ENCODE assay signal across 8 mouse cellular contexts in genomic region chr4:130573351-130574047, GRCm38 (mm10). TPM values are rescaled to one million over a fixed set of nuclear protein-coding genes. Genes with fewer than 3 reads are reported as not detected.
DNase-seq lines count a peak whose midpoint lies in the region; ATAC-seq and TF ChIP-seq lines count a peak whose summit lies in the region.

No protein-coding gene starts in this region.

- ATAC-seq in heart, embryonic 15.5 days (replicated peaks; ENCODE audit: insufficient number of reproducible peaks, insufficient read depth, low FRiP score, low read depth), result peak; percentile 47
- ATAC-seq in liver, embryonic 14.5 days (ENCODE audit: insufficient read depth), result no peak
- 0 out of 2 replicates have a peak, but pooled peaks have one; percentile 15 for ATAC-seq in stomach, embryonic 15.5 days (ENCODE audit: insufficient read depth, low FRiP score, low read depth)

- no peak for TF ChIP-seq POLR2A in heart, adult 2 months (IDR thresholded peaks at IDR 0.05; ENCODE audit: insufficient read depth, low read depth, low read length)

- no peaks in the 10 kb centered on the region for H3K27me3 ChIP-seq in heart, adult 2 months (ENCODE audit: control insufficient read depth, insufficient read depth, low read length)
- peaks cover 11% of the 10 kb centered on the region; the same call in 1 of the 2 replicates for H3K27me3 ChIP-seq in heart, embryonic 15.5 days
- peaks cover 35% of the 10 kb centered on the region for H3K27me3 ChIP-seq in liver, embryonic 14.5 days (ENCODE audit: control insufficient read depth, insufficient read depth, low read length)
- 0 out of 2 replicates have a peak, but pooled peaks cover 11% of the 10 kb centered on the region for H3K27me3 ChIP-seq in stomach, embryonic 15.5 days (replicated peaks)

- no peaks in the 10 kb centered on the region for H3K9me3 ChIP-seq in heart, embryonic 15.5 days (replicated peaks)
- H3K9me3 ChIP-seq in liver, embryonic 14.5 days (ENCODE audit: control insufficient read depth, low read length), result no peaks in the 10 kb centered on the region
- no peaks in the 10 kb centered on the region for H3K9me3 ChIP-seq in stomach, embryonic 15.5 days

- peak; percentile 11 to 39 for DNase-seq in heart, adult 2 months
- DNase-seq in heart, postnatal 36 days, result no peak
- peak; percentile 22 for DNase-seq in 3T3-L1 (ENCODE audit: low read depth, low spot score)
- DNase-seq in liver, embryonic 14.5 days (ENCODE audit: low read depth in 3 of 3, low spot score in 3 of 3), result no peak
- no peak for DNase-seq in layer of hippocampus, adult 9-10 months (ENCODE audit: low spot score)

- no peaks in the 10 kb centered on the region for H3K79me2 ChIP-seq in heart, adult 2 months (replicated peaks; ENCODE audit: control insufficient read depth, insufficient read depth, low read length)

- H3K4me3 ChIP-seq in heart, adult 2 months, result peak overlapping the region; percentile 54
- peak overlapping the region; percentile 60 for H3K4me3 ChIP-seq in brown adipose tissue, adult 24 weeks (ENCODE audit: insufficient read depth, low read depth, low read length)
- peak overlapping the region; percentile 72 for H3K4me3 ChIP-seq in heart, embryonic 15.5 days
- peak overlapping the region; percentile 0 to 42 for H3K4me3 ChIP-seq in liver, embryonic 14.5 days (ENCODE audit: insufficient read depth in 1 of 2, low read depth in 2 of 2, low read length in 2 of 2)
- H3K4me3 ChIP-seq in stomach, embryonic 15.5 days (replicated peaks), result peak overlapping the region; percentile 68

- H3K36me3 ChIP-seq in heart, adult 2 months (ENCODE audit: control insufficient read depth, insufficient read depth, low read length), result no peaks in the 10 kb centered on the region
- H3K36me3 ChIP-seq in heart, embryonic 15.5 days, result no peaks in the 10 kb centered on the region
- no peaks in the 10 kb centered on the region for H3K36me3 ChIP-seq in liver, embryonic 14.5 days (replicated peaks; ENCODE audit: control insufficient read depth, insufficient read depth, low read depth)
- H3K36me3 ChIP-seq in stomach, embryonic 15.5 days, result no peaks in the 10 kb centered on the region

- WGBS in heart, adult 2 months, result 1% methylated on average over 76 of the region's 76 CpGs
- under 1% methylated on average over 67 of the region's 76 CpGs for WGBS in heart, embryonic 15.5 days
- WGBS in liver, embryonic 14.5 days (ENCODE audit: insufficient replicate concordance), result under 1% methylated on average over 69 of the region's 76 CpGs
- WGBS in stomach, embryonic 15.5 days, result 0% methylated on average over 64 of the region's 76 CpGs

- H3K27ac ChIP-seq in heart, adult 2 months, result no peak overlapping the region
- H3K27ac ChIP-seq in brown adipose tissue, adult 24 weeks (replicated peaks; ENCODE audit: low read depth, low read length), result no peak overlapping the region
- no peak overlapping the region for H3K27ac ChIP-seq in heart, embryonic 15.5 days
- H3K27ac ChIP-seq in liver, embryonic 14.5 days, result no peak overlapping the region
- no peak overlapping the region for H3K27ac ChIP-seq in stomach, embryonic 15.5 days

- H3K4me1 ChIP-seq in heart, adult 2 months (ENCODE audit: control insufficient read depth, insufficient read depth, low read length), result no peaks in the 10 kb centered on the region
- H3K4me1 ChIP-seq in brown adipose tissue, adult 24 weeks (ENCODE audit: control insufficient read depth, insufficient read depth, insufficient read length, low read length), result no peaks in the 10 kb centered on the region
- peaks cover 29% of the 10 kb centered on the region for H3K4me1 ChIP-seq in heart, embryonic 15.5 days (replicated peaks)
- H3K4me1 ChIP-seq in liver, embryonic 14.5 days (replicated peaks; ENCODE audit: control insufficient read depth in 2 of 2, insufficient read depth in 2 of 2, low read length in 1 of 2), result no peaks in the 10 kb centered on the region
- peaks cover 9% of the 10 kb centered on the region; the same call in 1 of the 2 replicates for H3K4me1 ChIP-seq in stomach, embryonic 15.5 days

- no peak for TF ChIP-seq EP300 in heart, adult 2 months (IDR thresholded peaks at IDR 0.05; ENCODE audit: insufficient read depth, low read depth, low read length)
- TF ChIP-seq EP300 in liver, embryonic 14.5 days (IDR thresholded peaks at IDR 0.05; ENCODE audit: low read depth), result no peak

- peak overlapping the region; percentile 79 for H3K9ac ChIP-seq in heart, adult 2 months (ENCODE audit: low read depth, low read length)
- peak overlapping the region; percentile 72 for H3K9ac ChIP-seq in heart, embryonic 15.5 days
- H3K9ac ChIP-seq in liver, embryonic 14.5 days (replicated peaks), result no peak overlapping the region
- H3K9ac ChIP-seq in stomach, embryonic 15.5 days, result peak overlapping the region; percentile 46

- no peak for TF ChIP-seq CTCF in heart, adult 2 months (IDR thresholded peaks at IDR 0.05)
- no peak for TF ChIP-seq CTCF in liver, embryonic 14.5 days (IDR thresholded peaks at IDR 0.05; ENCODE audit: low read depth)

- H3K4me2 ChIP-seq in heart, embryonic 15.5 days, result peak overlapping the region; percentile 100
- peak overlapping the region; percentile 54 for H3K4me2 ChIP-seq in liver, embryonic 14.5 days (ENCODE audit: low read depth)
- H3K4me2 ChIP-seq in stomach, embryonic 15.5 days, result peak overlapping the region; percentile 99

- intact Hi-C loops in heart, adult 2 months (cut with DNase I), result no loop called here
- intact Hi-C loops in heart, postnatal 36 days (cut with DNase I), result no loop called here

RNA-seq across cellular contexts. Expression of gene Nkain1, which starts 0.5 kb away (rescaled TPM):
- total RNA-seq in heart, adult 2 months (2021), result 1 to 10 TPM; 5.6 to 7.0 TPM
- polyA plus RNA-seq in heart, adult 2 months (2012; rRNA removed), result 16.7 and 26.2 TPM in 2 replicates
- total RNA-seq in heart, postnatal 36 days (2021), result 1 to 10 TPM; 4.0 to 7.7 TPM
- 2.8 and 4.0 TPM in 2 replicates for polyA plus RNA-seq in brown adipose tissue, adult 24 weeks (2012; ENCODE audit: insufficient read depth, insufficient read length, missing spikeins)
- 0.44 and 0.65 TPM in 2 replicates for polyA plus RNA-seq in heart, embryonic 15.5 days (2015; fragmentation: Nextera tagmentation; extraction: Ambion mirVana)
- polyA plus RNA-seq in liver, embryonic 14.5 days (2012; rRNA removed), result 0.39 and 0.79 TPM in 2 replicates
- not detected in 2 replicates for polyA plus RNA-seq in liver, embryonic 14.5 days (2014; fragmentation: Nextera tagmentation; extraction: Ambion mirVana)
- 1.2 TPM in 2 replicates for polyA plus RNA-seq in stomach, embryonic 15.5 days (2015; fragmentation: Nextera tagmentation; extraction: Ambion mirVana)

Comparison
In these comparisons a context has a peak if more than half of its experiments do, and no peak if none do; other contexts are left out.
1. DNase-seq: peak in heart, adult 2 months (2 of 2) and 3T3-L1 (single experiment); none in heart, postnatal 36 days (0 of 2), liver, embryonic 14.5 days (0 of 3) and layer of hippocampus, adult 9-10 months (single experiment).
2. H3K4me3 ChIP-seq: peak in every context shown above with its lines; median percentile 72 in heart, embryonic 15.5 days; 68 in stomach, embryonic 15.5 days; 60 in brown adipose tissue, adult 24 weeks; 54 in heart, adult 2 months; 21 in liver, embryonic 14.5 days.
3. Peak in every context shown above with its lines, with median percentiles within 50 percentile points of each other: H3K4me2 ChIP-seq.